Mouse (Mus musculus) megakaryocyte, embryonic 14.5 days (primary cell): ENCODE data around the gene Gm29554. TPM values are rescaled to one million over a fixed set of nuclear protein-coding genes. Genes with fewer than 3 reads are reported as not detected.
"Not testable (repeated sequence)": the region's sequence is repeated elsewhere in the genome, so short reads cannot be mapped to it uniquely, and the experiment has no call there.

Source experiments
- H3K27me3 ChIP-seq: replicated peaks from 2 replicates; pipeline ENCODE3; 2012; ENCODE audit warnings: inconsistent platforms
- H3K36me3 ChIP-seq: replicated peaks from 2 replicates; pipeline ENCODE3; 2012; ENCODE audit warnings: low read length, inconsistent platforms, mixed read lengths
- H3K4me1 ChIP-seq: 2 replicates; pipeline ENCODE4 v1.6.1; 2012; ENCODE audit warnings: inconsistent platforms
- H3K4me3 ChIP-seq: replicated peaks from 2 replicates; pipeline ENCODE3; 2012; ENCODE audit warnings: moderate library complexity, mild to moderate bottlenecking, inconsistent platforms
- H3K9me3 ChIP-seq: 2 replicates; pipeline ENCODE4 v1.6.1; 2012; ENCODE audit warnings: inconsistent platforms
- polyA plus RNA-seq: library from polyadenylated mRNA; stranded (reverse); fragments of >175 nt; gene quantifications from 2 replicates; pipeline ENCODE4 v1.2.3, GENCODE M21; 2012; ENCODE audit warnings: low replicate concordance; ENCODE audit not compliant: insufficient read depth

Gm29554 gene
- not detected in 2 replicates for polyA plus RNA-seq

- not testable (repeated sequence) for H3K4me1 ChIP-seq, H3K36me3 ChIP-seq, H3K9me3 ChIP-seq, H3K4me3 ChIP-seq, H3K27me3 ChIP-seq
Observed at GRCm38 (mm10) chrY:12273632-12274031, at the start of gene Gm29554. Gm29554 (plus strand) TSS chrY:12273932.

Other genes starting within 250 kb of the Gm29554 start
- gene Gm20812, start 108.0 kb downstream of the Gm29554 start, polyA plus RNA-seq, result not detected in 2 replicates